Mouse (Mus musculus): ENCODE data around the gene Agap3.

Gene Agap3

GRCm38 (mm10) chr5:24474723-24475261 is 22.8 kb downstream of the Agap3 start:
- peak; percentile 59 for DNase-seq (ENCODE audit: low read depth)

- DNase-seq (ENCODE audit: low read depth): no peak
These were observed 23.7 kb downstream of the Agap3 start for GRCm38 (mm10) chr5:24475476-24476241.

GRCm38 (mm10) chr5:24477909-24478308 is 25.9 kb downstream of the Agap3 start:
- DNase-seq (ENCODE audit: low read depth): no peak

GRCm38 (mm10) chr5:24481647-24482046 is 29.7 kb downstream of the Agap3 start:
- peak; percentile 59 for DNase-seq (ENCODE audit: low read depth)

GRCm38 (mm10) chr5:24482247-24483079 is 30.5 kb downstream of the Agap3 start:
- no peak for DNase-seq (ENCODE audit: low read depth)

- DNase-seq (ENCODE audit: low read depth): peak; percentile 78
These were observed 31.3 kb downstream of the Agap3 start for GRCm38 (mm10) chr5:24483326-24483725.

- no peak for DNase-seq (ENCODE audit: low read depth)
These were observed 33.0 kb downstream of the Agap3 start for GRCm38 (mm10) chr5:24484963-24485362.

- DNase-seq (ENCODE audit: low read depth): peak; percentile 84
These were observed 34.1 kb downstream of the Agap3 start for GRCm38 (mm10) chr5:24486097-24486496.

- DNase-seq (ENCODE audit: low read depth): no peak
These were observed 34.8 kb downstream of the Agap3 start for GRCm38 (mm10) chr5:24486738-24487137.

GRCm38 (mm10) chr5:24490413-24490920 is 38.5 kb downstream of the Agap3 start:
- DNase-seq (ENCODE audit: low read depth): no peak

- no peak for DNase-seq (ENCODE audit: low read depth)
These were observed 40.7 kb downstream of the Agap3 start for GRCm38 (mm10) chr5:24492546-24493285.

GRCm38 (mm10) chr5:24495019-24495418 is 43.0 kb downstream of the Agap3 start:
- no peak for DNase-seq (ENCODE audit: low read depth)

GRCm38 (mm10) chr5:24496756-24497155 is 44.8 kb downstream of the Agap3 start:
- no peak for DNase-seq (ENCODE audit: low read depth)

- DNase-seq (ENCODE audit: low read depth): no peak
These were observed 45.5 kb downstream of the Agap3 start for GRCm38 (mm10) chr5:24497526-24497925.

- no peak for DNase-seq (ENCODE audit: low read depth)
These were observed 47.1 kb downstream of the Agap3 start for GRCm38 (mm10) chr5:24499113-24499512.

GRCm38 (mm10) chr5:24500851-24501250 is 48.9 kb downstream of the Agap3 start:
- no peak for DNase-seq (ENCODE audit: low read depth)

GRCm38 (mm10) chr5:24502786-24503185 is 50.8 kb downstream of the Agap3 start:
- no peak for DNase-seq (ENCODE audit: low read depth)

GRCm38 (mm10) chr5:24505513-24505912 is 53.5 kb downstream of the Agap3 start:
- peak; percentile 62 for DNase-seq (ENCODE audit: low read depth)

- peak; percentile 24 for DNase-seq (ENCODE audit: low read depth)
These were observed 56.4 kb downstream of the Agap3 start for GRCm38 (mm10) chr5:24508406-24508805.

- peak; percentile 62 for DNase-seq (ENCODE audit: low read depth)
These were observed 58.7 kb downstream of the Agap3 start for GRCm38 (mm10) chr5:24510635-24511034.

GRCm38 (mm10) chr5:24512271-24512670 is 60.3 kb downstream of the Agap3 start:
- no peak for DNase-seq (ENCODE audit: low read depth)

- no peak for DNase-seq (ENCODE audit: low read depth)
These were observed 69.4 kb downstream of the Agap3 start for GRCm38 (mm10) chr5:24521366-24521765.

Measured in induced T-regulatory cell, adult 2 months (primary cell).